Mouse (Mus musculus): ENCODE results near the gene Gtse1. TPM values are rescaled to one million over a fixed set of nuclear protein-coding genes. Genes with fewer than 3 reads are reported as not detected.

Gtse1 gene
- polyA plus RNA-seq, 1 experiment from 2014 or later: 33.2 TPM

Other genes with a start within 250 kb of the Gtse1 start
- 1.7 and 2.2 TPM in 2 replicates for gene Ppara, start 124.8 kb upstream of the Gtse1 start, polyA plus RNA-seq (2016; fragmentation: Nextera tagmentation; extraction: Ambion mirVana)
- 26.7 and 27.9 TPM in 2 replicates for gene Cdpf1, start 48.0 kb upstream of the Gtse1 start, polyA plus RNA-seq (2016; fragmentation: Nextera tagmentation; extraction: Ambion mirVana)
- gene Pkdrej, start 38.0 kb upstream of the Gtse1 start, polyA plus RNA-seq (2016; fragmentation: Nextera tagmentation; extraction: Ambion mirVana): 0.15 and 0.33 TPM in 2 replicates
- 6.1 and 6.7 TPM in 2 replicates for gene Ttc38, start 27.4 kb upstream of the Gtse1 start, polyA plus RNA-seq (2016; fragmentation: Nextera tagmentation; extraction: Ambion mirVana)
- 48.5 and 51.8 TPM in 2 replicates for gene Trmu, start 19.6 kb downstream of the Gtse1 start, polyA plus RNA-seq (2016; fragmentation: Nextera tagmentation; extraction: Ambion mirVana)
- 2.4 and 2.5 TPM in 2 replicates for gene Celsr1, start 174.0 kb downstream of the Gtse1 start, polyA plus RNA-seq (2016; fragmentation: Nextera tagmentation; extraction: Ambion mirVana)
- gene Gramd4, start 197.9 kb downstream of the Gtse1 start, polyA plus RNA-seq (2016; fragmentation: Nextera tagmentation; extraction: Ambion mirVana): 19.4 and 19.6 TPM in 2 replicates